Mouse (Mus musculus) stomach, embryonic 14.5 days (tissue): ENCODE measurements at regions not wholly inside any gene's neighbourhood (a gene's known extent, or its start where the extent isn't known, plus 50 kb on each side); places are given as distances from the start of the nearest gene placed in this dataset.

Source experiments
- ATAC-seq: fragments of 200-750 bp; cut with Nextera tagmentation; 2 replicates; pipeline ENCODE4 v1.8.0; 2017; ENCODE audit warnings: low read depth, moderate TSS enrichment; ENCODE audit not compliant: insufficient number of reproducible peaks, insufficient read depth, low FRiP score
- H3K27ac ChIP-seq: fragments of 300-500 bp; sonication (generic); 2 replicates; pipeline ENCODE4 v1.5.1; 2014; ENCODE audit warnings: mild to moderate bottlenecking, low read length, moderate library complexity, mixed read lengths
- H3K27me3 ChIP-seq: fragments of 300-500 bp; sonication (generic); 2 replicates; pipeline ENCODE4 v1.6.1; 2014; ENCODE audit warnings: low read length, control low read depth, mixed read lengths; ENCODE audit not compliant: control insufficient read depth, insufficient read depth
- H3K36me3 ChIP-seq: fragments of 300-500 bp; sonication (generic); 2 replicates; pipeline ENCODE4 v1.6.1; 2014; ENCODE audit warnings: mild to moderate bottlenecking, control low read depth, low read length, moderate library complexity, mixed read lengths; ENCODE audit not compliant: control insufficient read depth, insufficient read depth
- H3K4me1 ChIP-seq: fragments of 300-500 bp; sonication (generic); 2 replicates; pipeline ENCODE4 v1.6.1; 2014; ENCODE audit warnings: low read length, control low read depth, mixed read lengths; ENCODE audit not compliant: control insufficient read depth, insufficient read depth
- H3K4me2 ChIP-seq: fragments of 300-500 bp; sonication (generic); replicated peaks from 2 replicates; pipeline ENCODE4 v1.6.1; 2014; ENCODE audit warnings: low read depth, low read length, control low read depth
- H3K4me3 ChIP-seq: fragments of 300-500 bp; sonication (generic); 2 replicates; pipeline ENCODE4 v1.5.1; 2014; ENCODE audit warnings: low read depth, low read length, control low read depth
- H3K9ac ChIP-seq: fragments of 300-500 bp; sonication (generic); replicated peaks from 2 replicates; pipeline ENCODE4 v1.6.1; 2014; ENCODE audit warnings: low read depth, mild to moderate bottlenecking, control low read depth, low read length, moderate library complexity, mixed read lengths
- H3K9me3 ChIP-seq: fragments of 300-500 bp; sonication (generic); 2 replicates; pipeline ENCODE4 v1.6.1; 2016; ENCODE audit warnings: low read depth, low read length, control low read depth; ENCODE audit not compliant: control insufficient read depth
- WGBS: fragments of 180-500 bp; shearing (Covaris S2); extraction: QIAGEN DNeasy Blood & Tissue Kit; methylation state at CpG from one replicate; pipeline ENCODE4 v1.1.7; 2014; 5-methylcytosine and 5-hydroxymethylcytosine counted together

DNA sequence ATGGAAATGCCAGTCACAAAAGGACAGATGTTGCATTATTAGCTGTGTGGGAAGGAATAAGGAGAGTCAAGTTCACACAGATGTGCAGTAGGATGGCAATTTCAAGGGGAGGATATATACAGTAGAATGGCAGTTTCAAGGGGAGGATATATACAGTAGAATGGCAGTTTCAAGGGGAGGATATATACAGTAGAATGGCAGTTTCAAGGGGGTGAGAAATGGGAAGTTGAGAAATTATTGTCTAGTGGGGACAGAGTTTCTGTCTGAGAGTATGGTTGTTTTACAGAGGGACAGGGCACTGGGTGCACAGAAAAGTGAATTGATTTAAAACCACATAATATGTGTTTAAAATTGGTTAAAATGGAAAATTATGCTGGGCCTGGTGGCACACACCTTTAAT, 54.8 kb upstream of the Scel start:
- Histone ChIP-seq H3K9ac (no peak overlapping the region), H3K4me2 (no peak overlapping the region), H3K4me3 (no peak overlapping the region), H3K4me1 (no peaks in the 10 kb centered on the region), H3K9me3 (no peaks in the 10 kb centered on the region), H3K36me3 (no peaks in the 10 kb centered on the region), H3K27me3 (no peaks in the 10 kb centered on the region), H3K27ac (no peak overlapping the region)
- no peak for ATAC-seq

- no peaks in the 10 kb centered on the region for H3K36me3 ChIP-seq
- no peak for ATAC-seq
- no peaks in the 10 kb centered on the region for H3K9me3 ChIP-seq
- WGBS = 84% methylated on average over 1 of the region's 1 CpGs
- no peaks in the 10 kb centered on the region for H3K4me1 ChIP-seq
- no peak overlapping the region for H3K4me2 ChIP-seq
- no peak overlapping the region for H3K4me3 ChIP-seq
- H3K27ac ChIP-seq = no peak overlapping the region
- H3K9ac ChIP-seq = no peak overlapping the region
- no peaks in the 10 kb centered on the region for H3K27me3 ChIP-seq
Observed at GRCm38 (mm10) chr14:103456106-103456505, 57.0 kb upstream of the Scel start.

- Histone ChIP-seq H3K27ac (no peak overlapping the region), H3K4me3 (no peak overlapping the region), H3K4me1 (peaks cover 4% of the 10 kb centered on the region; the same call in 1 of the 2 replicates), H3K4me2 (no peak overlapping the region), H3K27me3 (no peaks in the 10 kb centered on the region), H3K9ac (no peak overlapping the region), H3K9me3 (no peaks in the 10 kb centered on the region), H3K36me3 (no peaks in the 10 kb centered on the region)
- WGBS = 90% methylated on average over 6 of the region's 6 CpGs
- no peak for ATAC-seq
Observed at GRCm38 (mm10) chr14:103450756-103451155, 62.4 kb upstream of the Scel start.

GRCm38 (mm10) chr14:103449447-103449846, 63.7 kb upstream of the Scel start:
- no peak for ATAC-seq
- H3K9ac ChIP-seq = no peak overlapping the region
- H3K4me2 ChIP-seq = no peak overlapping the region
- no peak overlapping the region for H3K4me3 ChIP-seq
- 76% methylated on average over 5 of the region's 5 CpGs for WGBS
- H3K9me3 ChIP-seq = no peaks in the 10 kb centered on the region
- H3K27ac ChIP-seq = no peak overlapping the region
- peaks cover 4% of the 10 kb centered on the region; the same call in 1 of the 2 replicates for H3K4me1 ChIP-seq
- H3K36me3 ChIP-seq = no peaks in the 10 kb centered on the region
- no peaks in the 10 kb centered on the region for H3K27me3 ChIP-seq

- Histone ChIP-seq H3K27ac (no peak overlapping the region), H3K9ac (no peak overlapping the region), H3K4me3 (no peak overlapping the region), H3K36me3 (no peaks in the 10 kb centered on the region), H3K9me3 (no peaks in the 10 kb centered on the region), H3K27me3 (no peaks in the 10 kb centered on the region), H3K4me1 (peaks cover 4% of the 10 kb centered on the region; the same call in 1 of the 2 replicates), H3K4me2 (no peak overlapping the region)
- WGBS = 59% methylated on average over 7 of the region's 7 CpGs
- ATAC-seq = no peak
Observed at GRCm38 (mm10) chr14:103449033-103449432, 64.1 kb upstream of the Scel start.

- no peak overlapping the region for H3K9ac ChIP-seq
- H3K4me1 ChIP-seq = peaks cover 4% of the 10 kb centered on the region; the same call in 1 of the 2 replicates
- ATAC-seq = no peak
- no peaks in the 10 kb centered on the region for H3K9me3 ChIP-seq
- H3K4me3 ChIP-seq = no peak overlapping the region
- H3K4me2 ChIP-seq = no peak overlapping the region
- no peaks in the 10 kb centered on the region for H3K36me3 ChIP-seq
- WGBS = 60% methylated on average over 2 of the region's 2 CpGs
- H3K27ac ChIP-seq = no peak overlapping the region
- H3K27me3 ChIP-seq = no peaks in the 10 kb centered on the region
Observed at GRCm38 (mm10) chr14:103446671-103447070, 66.5 kb upstream of the Scel start.

DNA sequence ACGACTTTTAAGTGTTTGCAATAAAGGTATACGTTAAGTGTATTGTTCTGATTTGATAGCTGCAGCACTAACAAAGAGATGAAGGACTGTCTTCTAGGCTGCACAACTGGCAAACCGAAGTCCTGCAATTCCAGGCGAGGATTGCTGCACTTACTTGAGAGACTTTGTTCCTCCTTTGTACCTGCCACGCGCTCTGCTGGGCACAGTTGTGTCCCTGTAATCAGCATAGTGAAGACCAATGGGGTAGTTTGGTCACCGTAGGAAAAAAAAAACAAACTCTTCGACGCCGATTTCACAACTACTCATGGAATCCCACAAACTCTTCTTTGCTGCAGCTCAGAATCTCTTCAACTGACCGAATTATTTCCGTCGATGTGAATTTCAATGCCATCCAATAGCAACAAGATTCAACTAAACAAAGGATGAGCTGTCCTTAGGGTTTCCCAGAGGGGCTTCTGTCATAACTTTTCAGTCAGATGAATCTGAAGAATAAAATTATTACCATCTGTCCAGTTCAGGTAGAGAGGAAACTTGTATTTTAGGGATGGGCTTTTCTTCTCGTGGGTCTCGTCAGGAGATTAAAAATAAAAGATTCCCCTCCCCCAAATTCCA, 71.6 kb upstream of the Scel start:
- H3K4me3 ChIP-seq = no peak overlapping the region
- ATAC-seq = no peak
- H3K36me3 ChIP-seq = no peaks in the 10 kb centered on the region
- H3K27ac ChIP-seq = no peak overlapping the region
- WGBS = 82% methylated on average over 15 of the region's 15 CpGs
- H3K27me3 ChIP-seq = no peaks in the 10 kb centered on the region
- H3K4me1 ChIP-seq = no peaks in the 10 kb centered on the region
- H3K9me3 ChIP-seq = no peaks in the 10 kb centered on the region
- no peak overlapping the region for H3K4me2 ChIP-seq
- no peak overlapping the region for H3K9ac ChIP-seq

- H3K36me3 ChIP-seq = no peaks in the 10 kb centered on the region
- H3K27ac ChIP-seq = no peak overlapping the region
- H3K4me1 ChIP-seq = no peaks in the 10 kb centered on the region
- H3K27me3 ChIP-seq = no peaks in the 10 kb centered on the region
- H3K9me3 ChIP-seq = no peaks in the 10 kb centered on the region
- H3K4me3 ChIP-seq = no peak overlapping the region
- H3K9ac ChIP-seq = no peak overlapping the region
- no peak for ATAC-seq
- no peak overlapping the region for H3K4me2 ChIP-seq
- 87% methylated on average over 8 of the region's 8 CpGs for WGBS
Observed at GRCm38 (mm10) chr14:103440243-103440642, 72.9 kb upstream of the Scel start.

GRCm38 (mm10) chr14:103434218-103434617, 78.9 kb upstream of the Scel start:
- Histone ChIP-seq H3K27ac (no peak overlapping the region), H3K4me3 (no peak overlapping the region), H3K9me3 (no peaks in the 10 kb centered on the region), H3K36me3 (no peaks in the 10 kb centered on the region), H3K27me3 (no peaks in the 10 kb centered on the region), H3K9ac (no peak overlapping the region), H3K4me1 (no peaks in the 10 kb centered on the region), H3K4me2 (no peak overlapping the region)
- 54% methylated on average over 4 of the region's 4 CpGs for WGBS
- no peak for ATAC-seq
